Mouse (Mus musculus) spleen, adult 12 weeks (tissue): ENCODE measurements around the gene BC037034.
"Not testable (repeated sequence)": the region's sequence is repeated elsewhere in the genome, so short reads cannot be mapped to it uniquely, and the experiment has no call there.

Experiments used
- DNase-seq: peaks from one replicate; pipeline ENCODE4 v3.0.0; 2022; ENCODE audit warnings: low spot score

Gene BC037034

GRCm38 (mm10) chr5:138216632-138217031, 47.2 kb downstream of the BC037034 start:
- DNase-seq: not testable (repeated sequence)
